13 mouse cellular contexts compared by ENCODE assay signal in genomic region chr2:49169766-49170165, GRCm38 (mm10).
"Had no signal": no experiment of that assay in that cellular context is flagged by ENCODE, and none has a peak within 500 bp of the region (broad histone marks: within the 10 kb centered on the region; RNA-seq: fewer than 3 reads in every experiment).

No protein-coding gene starts in this region.

- DNase-seq: kidney, postnatal 10 days; kidney, postnatal 4 days; lung, adult 2 months; lung, postnatal 36 days; midbrain, embryonic 14.5 days; thymus, postnatal 14 days had no signal

- H3K4me3 ChIP-seq: limb, embryonic 10.5 days; liver, embryonic 15.5 days; myocyte; neural tube, embryonic 12.5 days had no signal

- H3K27me3 ChIP-seq: liver, embryonic 15.5 days; neural tube, embryonic 12.5 days had no signal

- ATAC-seq: lung, postnatal 0 days had no signal

- H3K9me3 ChIP-seq: limb, embryonic 10.5 days; liver, embryonic 15.5 days had no signal

- H3K9ac ChIP-seq: liver, embryonic 15.5 days; neural tube, embryonic 12.5 days had no signal

- H3K4me1 ChIP-seq: limb, embryonic 10.5 days; liver, embryonic 15.5 days; neural tube, embryonic 12.5 days had no signal

- H3K27ac ChIP-seq: limb, embryonic 10.5 days; liver, embryonic 15.5 days; neural tube, embryonic 12.5 days; stomach, postnatal 0 days had no signal

- H3K36me3 ChIP-seq: liver, embryonic 15.5 days had no signal

- H3K4me2 ChIP-seq: liver, embryonic 11.5 days; liver, embryonic 15.5 days; neural tube, embryonic 12.5 days had no signal
